Mouse (Mus musculus) embryo, embryonic 11 days (tissue): ENCODE measurements around the gene En1.

Source experiments
- DNase-seq: peaks from one replicate; pipeline ENCODE4 v3.0.0-alpha.2; 2015

The En1 gene

GRCm38 (mm10) chr1:120628821-120629220, 26.6 kb downstream of the En1 start:
- DNase-seq, result peak; percentile 37

GRCm38 (mm10) chr1:120643380-120643779, 41.2 kb downstream of the En1 start:
- DNase-seq, result peak; percentile 24

- DNase-seq, result peak; percentile 53
Measured at GRCm38 (mm10) chr1:120643848-120644711, 41.9 kb downstream of the En1 start.

GRCm38 (mm10) chr1:120644755-120645154, 42.5 kb downstream of the En1 start:
- DNase-seq, result no peak

- no peak for DNase-seq
Measured at GRCm38 (mm10) chr1:120650068-120650467, 47.9 kb downstream of the En1 start.

GRCm38 (mm10) chr1:120651997-120652396, 49.8 kb downstream of the En1 start:
- DNase-seq, result no peak

GRCm38 (mm10) chr1:120654950-120655396, 52.8 kb downstream of the En1 start:
- DNase-seq, result no peak
